Mouse (Mus musculus) forebrain, embryonic 14.5 days (tissue): ENCODE measurements around the gene Orai1. TPM values are rescaled to one million over a fixed set of nuclear protein-coding genes. Genes with fewer than 3 reads are reported as not detected.
A peak's percentile ranks its signal among the peaks of the same experiment; 100 is the strongest.

Source experiments
- ATAC-seq: fragments of 200-750 bp; cut with Nextera tagmentation; 2 replicates; pipeline ENCODE4 v1.8.0; 2017; ENCODE audit warnings: mild to moderate bottlenecking, moderate library complexity
- DNase-seq: peaks from one replicate; pipeline ENCODE4 v3.0.0-alpha.2; 2015; ENCODE audit warnings: low spot score
- H3K27ac ChIP-seq: fragments of 300-500 bp; sonication (generic); 2 replicates; pipeline ENCODE4 v1.5.1; 2014; ENCODE audit warnings: low read depth, mild to moderate bottlenecking, control low read depth, low read length, moderate library complexity
- H3K27me3 ChIP-seq: fragments of 300-500 bp; sonication (generic); replicated peaks from 2 replicates; pipeline ENCODE4 v1.6.1; 2014; ENCODE audit warnings: low read length, control low read depth, mixed read lengths; ENCODE audit not compliant: control insufficient read depth, insufficient read depth
- H3K36me3 ChIP-seq: fragments of 300-500 bp; sonication (generic); 2 replicates; pipeline ENCODE4 v1.6.1; 2014; ENCODE audit warnings: low read length, control low read depth; ENCODE audit not compliant: control insufficient read depth, insufficient read depth
- H3K4me1 ChIP-seq: fragments of 300-500 bp; sonication (generic); 2 replicates; pipeline ENCODE4 v1.6.1; 2014; ENCODE audit warnings: antibody characterized with exemption, low read length, control low read depth; ENCODE audit not compliant: control insufficient read depth, insufficient read depth
- H3K4me2 ChIP-seq: fragments of 300-500 bp; sonication (generic); 2 replicates; pipeline ENCODE4 v1.6.1; 2014; ENCODE audit warnings: mild to moderate bottlenecking, control low read depth, low read length
- H3K4me3 ChIP-seq: fragments of 300-500 bp; sonication (generic); 2 replicates; pipeline ENCODE4 v1.5.1; 2014; ENCODE audit warnings: low read depth, low read length, control low read depth
- H3K9ac ChIP-seq: fragments of 300-500 bp; sonication (generic); 2 replicates; pipeline ENCODE4 v1.6.1; 2014; ENCODE audit warnings: mild to moderate bottlenecking, low read length, control low read depth, moderate library complexity
- H3K9me3 ChIP-seq: fragments of 300-500 bp; sonication (generic); replicated peaks from 2 replicates; pipeline ENCODE4 v1.6.1; 2016; ENCODE audit warnings: low read length, control low read depth, mixed read lengths; ENCODE audit not compliant: control insufficient read depth
- WGBS: fragments of 180-500 bp; shearing (Covaris S2); extraction: QIAGEN DNeasy Blood & Tissue Kit; methylation state at CpG from one replicate; pipeline ENCODE4 v1.1.7; 2014; 5-methylcytosine and 5-hydroxymethylcytosine counted together
- polyA plus RNA-seq: library from polyadenylated mRNA; unstranded; fragments of >200 nt; fragmentation: Nextera tagmentation; extraction: Ambion mirVana; gene quantifications from 2 replicates; pipeline ENCODE4 v1.2.1, GENCODE M21; 2014

The Orai1 gene
- polyA plus RNA-seq, 1 experiment from 2014 or later: 13.8 TPM

- Histone ChIP-seq H3K9me3 (no peaks in the 10 kb centered on the region), H3K4me1 (peaks cover 33% of the 10 kb centered on the region), H3K27me3 (no peaks in the 10 kb centered on the region), H3K36me3 (peaks cover 3% of the 10 kb centered on the region; the same call in 1 of the 2 replicates), H3K9ac (peak overlapping the region; percentile 82), H3K4me2 (peak overlapping the region; percentile 82), H3K27ac (no peak overlapping the region), H3K4me3 (peak overlapping the region; percentile 59)
- ATAC-seq (no peak), DNase-seq (no peak)
- 28% methylated on average over 5 of the region's 5 CpGs for WGBS
Measured at GRCm38 (mm10) chr5:122991350-122992004, 23.4 kb upstream of the Orai1 start.

- WGBS: 62% methylated on average over 2 of the region's 2 CpGs
Measured at GRCm38 (mm10) chr5:122993811-122994210, 21.1 kb upstream of the Orai1 start.

DNA sequence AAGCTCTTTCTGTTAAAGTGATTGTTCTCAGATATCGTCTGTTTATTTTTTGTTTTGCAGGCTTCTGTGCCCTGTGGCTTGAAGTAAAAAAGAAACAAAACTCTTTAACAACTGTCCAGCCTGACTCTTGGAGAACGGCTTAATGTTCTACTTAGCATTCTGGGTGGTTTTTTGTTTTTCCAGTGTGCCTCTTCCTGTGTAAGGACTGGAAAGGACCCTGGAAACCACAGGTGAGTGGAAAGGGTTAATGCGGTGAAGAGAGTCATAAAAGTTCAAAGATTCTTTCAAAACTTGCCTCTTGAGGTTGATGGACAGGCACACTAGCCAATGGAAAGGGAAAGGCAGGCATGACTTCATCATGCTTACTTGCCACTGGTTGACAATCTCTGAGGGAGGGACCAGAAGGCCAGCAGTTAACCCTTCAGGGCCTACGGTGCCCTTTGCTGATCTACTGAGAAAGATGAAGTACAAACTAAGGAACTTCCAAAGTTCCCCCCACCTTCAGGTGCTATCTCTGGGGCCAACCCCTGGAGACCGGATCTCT is 20.5 kb upstream of the Orai1 start:
- 0 out of 2 replicates have a peak overlapping the region, but pooled peaks have one; percentile 14 for H3K4me2 ChIP-seq
- H3K4me3 ChIP-seq: no peak overlapping the region
- peak; percentile 79 for ATAC-seq
- H3K9me3 ChIP-seq: no peaks in the 10 kb centered on the region
- peak; percentile 92 for DNase-seq
- H3K27ac ChIP-seq: no peak overlapping the region
- H3K27me3 ChIP-seq: no peaks in the 10 kb centered on the region
- H3K36me3 ChIP-seq: peaks cover 3% of the 10 kb centered on the region; the same call in 1 of the 2 replicates
- H3K9ac ChIP-seq: no peak overlapping the region
- WGBS: 7% methylated on average over 5 of the region's 5 CpGs
- H3K4me1 ChIP-seq: peaks cover 20% of the 10 kb centered on the region

More at GRCm38 (mm10) chr5:122993811-122994210, 21.1 kb upstream of the Orai1 start:
- Histone ChIP-seq H3K4me3 (no peak overlapping the region), H3K9me3 (no peaks in the 10 kb centered on the region), H3K4me1 (peaks cover 20% of the 10 kb centered on the region), H3K36me3 (peaks cover 3% of the 10 kb centered on the region; the same call in 1 of the 2 replicates), H3K27me3 (no peaks in the 10 kb centered on the region), H3K27ac (no peak overlapping the region), H3K4me2 (no peak overlapping the region), H3K9ac (no peak overlapping the region)
- ATAC-seq: no peak
- no peak for DNase-seq

DNA sequence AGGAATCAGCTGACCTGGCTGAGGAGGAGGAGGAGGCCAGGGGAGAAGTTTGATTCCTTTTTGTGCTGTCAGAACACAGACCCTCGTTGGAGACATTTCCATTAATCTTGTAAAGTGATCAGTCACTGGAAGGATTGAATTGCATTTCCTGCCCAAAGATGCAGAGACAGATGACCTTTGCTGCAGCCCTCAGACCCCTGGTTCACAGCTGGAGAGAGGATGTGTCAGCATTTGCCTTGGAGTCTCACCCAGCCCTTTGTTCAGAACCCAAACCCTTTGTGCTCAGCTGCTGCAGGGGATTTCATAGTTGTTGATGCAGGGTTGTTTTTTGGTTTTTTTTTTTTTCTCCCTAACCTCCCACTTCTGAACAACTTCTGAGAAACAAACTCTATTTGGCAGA is 20.0 kb upstream of the Orai1 start:
- 0% methylated on average over 1 of the region's 1 CpGs for WGBS
- H3K4me2 ChIP-seq: no peak overlapping the region
- ATAC-seq (no peak), DNase-seq (no peak)
- H3K36me3 ChIP-seq: peaks cover 3% of the 10 kb centered on the region; the same call in 1 of the 2 replicates
- H3K9me3 ChIP-seq: no peaks in the 10 kb centered on the region
- H3K27me3 ChIP-seq: no peaks in the 10 kb centered on the region
- no peak overlapping the region for H3K9ac ChIP-seq
- H3K4me1 ChIP-seq: peaks cover 18% of the 10 kb centered on the region
- H3K4me3 ChIP-seq: no peak overlapping the region
- no peak overlapping the region for H3K27ac ChIP-seq

GRCm38 (mm10) chr5:122997205-122998204 is 17.4 kb upstream of the Orai1 start:
- Histone ChIP-seq H3K36me3 (peaks cover 3% of the 10 kb centered on the region; the same call in 1 of the 2 replicates), H3K4me3 (no peak overlapping the region), H3K4me1 (no peaks in the 10 kb centered on the region; the same call in 1 of the 2 replicates), H3K27ac (no peak overlapping the region), H3K27me3 (no peaks in the 10 kb centered on the region), H3K9me3 (no peaks in the 10 kb centered on the region), H3K9ac (no peak overlapping the region), H3K4me2 (no peak overlapping the region)
- no peak for ATAC-seq
- DNase-seq: no peak
- 91% methylated on average over 18 of the region's 18 CpGs for WGBS

- WGBS: 65% methylated on average over 1 of the region's 1 CpGs
- Histone ChIP-seq H3K27ac (no peak overlapping the region), H3K9me3 (no peaks in the 10 kb centered on the region), H3K27me3 (no peaks in the 10 kb centered on the region), H3K9ac (no peak overlapping the region), H3K4me2 (no peak overlapping the region), H3K4me1 (peaks cover 3% of the 10 kb centered on the region), H3K4me3 (no peak overlapping the region), H3K36me3 (no peaks in the 10 kb centered on the region; the same call in 1 of the 2 replicates)
- no peak for ATAC-seq
- DNase-seq: no peak
Measured at GRCm38 (mm10) chr5:123000901-123001300, 14.0 kb upstream of the Orai1 start.

DNA sequence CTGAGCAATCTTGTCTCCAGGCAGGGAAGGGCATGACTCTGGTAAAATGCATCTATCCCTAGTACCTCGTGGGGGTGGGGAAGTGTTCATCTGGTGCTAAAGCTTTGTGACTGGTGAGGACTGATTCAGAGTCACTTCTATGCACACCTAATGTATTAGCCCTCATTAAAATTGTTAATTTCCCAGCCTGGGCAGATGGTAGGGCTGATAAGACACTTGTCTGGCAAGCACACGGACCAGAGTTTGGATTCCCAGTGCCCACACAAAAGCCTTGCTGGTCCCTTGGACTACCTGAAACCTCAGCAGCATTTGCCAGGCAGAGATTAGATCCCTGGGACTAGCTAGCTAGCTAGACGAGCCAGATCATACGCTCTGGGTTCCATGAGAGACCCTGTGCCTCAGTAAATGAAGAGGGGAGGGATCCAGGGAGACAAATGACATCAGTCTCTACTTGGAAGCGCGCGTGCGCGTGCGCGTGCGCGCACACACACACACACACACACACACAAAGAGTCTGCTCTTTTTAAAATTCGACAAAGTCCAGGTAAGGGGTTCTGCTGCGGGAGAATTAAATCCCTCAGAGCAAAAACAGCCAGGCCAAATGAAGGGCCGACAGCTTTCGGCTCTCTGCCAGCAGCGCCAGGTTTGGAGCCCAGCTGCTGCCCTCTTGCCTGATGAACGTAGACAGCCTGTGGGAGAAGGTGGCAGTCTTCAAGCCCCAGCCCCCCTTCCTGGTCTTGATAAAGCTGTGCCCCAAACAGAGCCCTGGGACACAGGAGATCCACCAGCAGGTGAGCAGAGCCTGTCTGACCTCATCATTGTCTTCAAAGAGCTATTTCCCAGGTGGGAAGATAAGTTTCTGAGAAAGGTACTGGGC is 8.9 kb upstream of the Orai1 start:
- peaks cover 13% of the 10 kb centered on the region for H3K4me1 ChIP-seq
- 0 out of 2 replicates have a peak overlapping the region, but pooled peaks have one; percentile 4 for H3K9ac ChIP-seq
- no peak overlapping the region for H3K4me3 ChIP-seq
- no peaks in the 10 kb centered on the region for H3K36me3 ChIP-seq
- H3K27me3 ChIP-seq: no peaks in the 10 kb centered on the region
- WGBS: 51% methylated on average over 19 of the region's 19 CpGs
- H3K4me2 ChIP-seq: peak overlapping the region; percentile 23; the same call in 1 of the 2 replicates
- DNase-seq (peak; percentile 83), ATAC-seq (peak; percentile 83)
- peak overlapping the region; percentile 93 for H3K27ac ChIP-seq
- H3K9me3 ChIP-seq: no peaks in the 10 kb centered on the region
